In genomic region chr2:131911341-131911740, GRCm38 (mm10) we compare ENCODE assay signal across 9 mouse cellular contexts. TPM values are rescaled to one million over a fixed set of nuclear protein-coding genes. Genes with fewer than 3 reads are reported as not detected.
A peak's percentile ranks its signal among the peaks of the same experiment; 100 is the strongest.
DNase-seq lines count a peak whose midpoint lies in the region; ATAC-seq and TF ChIP-seq lines count a peak whose summit lies in the region.
"Had no signal": no experiment of that assay in that cellular context is flagged by ENCODE, and none has a peak within 500 bp of the region (broad histone marks: within the 10 kb centered on the region; RNA-seq: fewer than 3 reads in every experiment).

No protein-coding gene starts in this region.

- H3K27ac ChIP-seq in kidney, embryonic 14.5 days (ENCODE audit: low read depth, low read length): no peak overlapping the region
- peak overlapping the region; percentile 98; the same call in 1 of the 2 replicates for H3K27ac ChIP-seq in forebrain, postnatal 0 days (ENCODE audit: low read depth, low read length)
- H3K27ac ChIP-seq: limb, embryonic 15.5 days had no signal

- H3K27me3 ChIP-seq in kidney, embryonic 14.5 days (ENCODE audit: control insufficient read depth, insufficient read depth, low read length): no peaks in the 10 kb centered on the region
- no peaks in the 10 kb centered on the region for H3K27me3 ChIP-seq in forebrain, postnatal 0 days (ENCODE audit: insufficient read depth, low read length)
- no peaks in the 10 kb centered on the region for H3K27me3 ChIP-seq in myocyte (ENCODE audit: control insufficient read depth, insufficient read depth, insufficient read length)
- H3K27me3 ChIP-seq: limb, embryonic 15.5 days had no signal

- H3K9me3 ChIP-seq in kidney, embryonic 14.5 days (ENCODE audit: control insufficient read depth, low read length): no peaks in the 10 kb centered on the region
- no peaks in the 10 kb centered on the region for H3K9me3 ChIP-seq in forebrain, postnatal 0 days (ENCODE audit: low read length)
- H3K9me3 ChIP-seq: limb, embryonic 15.5 days had no signal

- TF ChIP-seq CTCF in forebrain, postnatal 0 days (IDR thresholded peaks at IDR 0.05; ENCODE audit: low read depth): no peak

- H3K36me3 ChIP-seq in kidney, embryonic 14.5 days (ENCODE audit: control insufficient read depth, insufficient read depth, low read length): no peaks in the 10 kb centered on the region
- H3K36me3 ChIP-seq in forebrain, postnatal 0 days (ENCODE audit: insufficient read depth): peaks cover 6% of the 10 kb centered on the region
- peaks cover 20% of the 10 kb centered on the region for H3K36me3 ChIP-seq in myocyte (ENCODE audit: control insufficient read depth, insufficient read depth)
- H3K36me3 ChIP-seq: limb, embryonic 15.5 days had no signal

- H3K9ac ChIP-seq in kidney, embryonic 14.5 days (ENCODE audit: low read depth, low read length): no peak overlapping the region
- peak overlapping the region; percentile 91 for H3K9ac ChIP-seq in forebrain, postnatal 0 days
- H3K9ac ChIP-seq: limb, embryonic 15.5 days had no signal

- H3ac ChIP-seq in myocyte (ENCODE audit: control insufficient read depth, insufficient read length): no peak overlapping the region

- H3K4me2 ChIP-seq in kidney, embryonic 14.5 days (replicated peaks; ENCODE audit: low read depth, low read length): peak overlapping the region; percentile 76; the same call in 1 of the 2 replicates
- H3K4me2 ChIP-seq in forebrain, postnatal 0 days (ENCODE audit: low read depth): peak overlapping the region; percentile 68
- H3K4me2 ChIP-seq in myocyte (ENCODE audit: low read depth): peak overlapping the region; percentile 86

- no peak for ATAC-seq in kidney, embryonic 14.5 days (ENCODE audit: low FRiP score, low TSS enrichment)
- ATAC-seq in forebrain, postnatal 0 days: no peak

- TF ChIP-seq POLR2A in myocyte (IDR thresholded peaks at IDR 0.05; ENCODE audit: insufficient read length, low read depth): no peak

- peaks cover 59% of the 10 kb centered on the region for H3K79me2 ChIP-seq in myocyte (ENCODE audit: control insufficient read depth, insufficient read depth)

- WGBS in kidney, embryonic 14.5 days: 20% methylated on average over 4 of the region's 4 CpGs
- WGBS in forebrain, postnatal 0 days: 16% methylated on average over 4 of the region's 4 CpGs

- no peak overlapping the region for H3K4me3 ChIP-seq in kidney, embryonic 14.5 days (ENCODE audit: low read length)
- H3K4me3 ChIP-seq in forebrain, postnatal 0 days (ENCODE audit: low read depth, low read length): peak overlapping the region; percentile 81
- H3K4me3 ChIP-seq in myocyte: peak overlapping the region; percentile 59

- no peaks in the 10 kb centered on the region for H3K4me1 ChIP-seq in kidney, embryonic 14.5 days (ENCODE audit: control insufficient read depth, insufficient read depth, low read length)
- H3K4me1 ChIP-seq in forebrain, postnatal 0 days (ENCODE audit: insufficient read depth): peaks cover 19% of the 10 kb centered on the region

- no peak for DNase-seq in kidney, postnatal 25 days
- peak; percentile 65 for DNase-seq in cerebellum, adult 8-10 months
- peak; percentile 21 for DNase-seq in forebrain, postnatal 0 days
- no peak for DNase-seq in spleen, postnatal 36 days (ENCODE audit: low spot score in 2 of 2)
- no peak for DNase-seq in right cerebral cortex, adult 18-20 months
- DNase-seq in layer of hippocampus, postnatal 36 days: no peak

TF ChIP-seq in myocyte, 11 proteins besides CTCF, POLR2A, EP300 and RAD21:
- TF ChIP-seq SRF (IDR thresholded peaks at IDR 0.05; ENCODE audit: control insufficient read depth, insufficient read length, low read depth) (no peak), E2F4 (IDR thresholded peaks at IDR 0.05; ENCODE audit: insufficient read depth) (no peak), TCF12 (IDR thresholded peaks at IDR 0.05; ENCODE audit: insufficient read depth, poor library complexity, severe bottlenecking) (no peak), REST (IDR thresholded peaks at IDR 0.05; ENCODE audit: insufficient read depth, insufficient read length) (no peak), POLR2AphosphoS2 (IDR thresholded peaks at IDR 0.05; ENCODE audit: insufficient read length, low read depth) (no peak), MYOG (IDR thresholded peaks at IDR 0.05; ENCODE audit: control insufficient read depth in 1 of 3, insufficient read depth in 1 of 3, insufficient read length in 2 of 3, low read depth in 2 of 3) (no peak)

RNA-seq across cellular contexts. Expression of gene Prn, which starts 1.6 kb away (rescaled TPM):
- polyA plus RNA-seq in kidney, embryonic 14.5 days (2014; fragmentation: Nextera tagmentation; extraction: Ambion mirVana): not detected in 2 replicates
- total RNA-seq in forebrain, postnatal 0 days (2014; rRNA removed): 0.76 TPM in 1 of 2 replicates, not detected in the other
- polyA plus RNA-seq in forebrain, postnatal 0 days (2015; fragmentation: Nextera tagmentation; extraction: Ambion mirVana): 0.33 TPM in 1 of 2 replicates, not detected in the other
- polyA plus RNA-seq in myocyte (2012; fragmentation: generic; extraction: Trizol): 0.10 TPM
- total RNA-seq in layer of hippocampus, postnatal 36 days (2021): not detected
- polyA plus RNA-seq: limb, embryonic 15.5 days had no signal

RNA-seq across cellular contexts. Expression of gene Prnp, which starts 1.6 kb away (rescaled TPM):
- 23.1 and 23.9 TPM in 2 replicates for polyA plus RNA-seq in kidney, embryonic 14.5 days (2014; fragmentation: Nextera tagmentation; extraction: Ambion mirVana)
- total RNA-seq in forebrain, postnatal 0 days (2014; rRNA removed): 352 and 356 TPM in 2 replicates
- 353 and 423 TPM in 2 replicates for polyA plus RNA-seq in forebrain, postnatal 0 days (2015; fragmentation: Nextera tagmentation; extraction: Ambion mirVana)
- polyA plus RNA-seq in myocyte (2012; fragmentation: generic; extraction: Trizol): 133 TPM
- total RNA-seq in layer of hippocampus, postnatal 36 days (2021): 100 to 1,000 TPM; 922 to 985 TPM

RNA-seq across cellular contexts. Expression of gene Prnd, which starts 39.3 kb away (rescaled TPM):
- 17.6 and 17.9 TPM in 2 replicates for polyA plus RNA-seq in kidney, embryonic 14.5 days (2014; fragmentation: Nextera tagmentation; extraction: Ambion mirVana)
- 3.5 and 4.4 TPM in 2 replicates for total RNA-seq in forebrain, postnatal 0 days (2014; rRNA removed)
- 6.0 and 6.2 TPM in 2 replicates for polyA plus RNA-seq in forebrain, postnatal 0 days (2015; fragmentation: Nextera tagmentation; extraction: Ambion mirVana)
- not detected for polyA plus RNA-seq in myocyte (2012; fragmentation: generic; extraction: Trizol)
- under 1 TPM; 0.13 to 0.25 TPM for total RNA-seq in layer of hippocampus, postnatal 36 days (2021)

RNA-seq across cellular contexts. Expression of gene Erv3, which starts 51.8 kb away (rescaled TPM):
- polyA plus RNA-seq in kidney, embryonic 14.5 days (2014; fragmentation: Nextera tagmentation; extraction: Ambion mirVana): not detected in 2 replicates
- not detected in 2 replicates for total RNA-seq in forebrain, postnatal 0 days (2014; rRNA removed)
- polyA plus RNA-seq in forebrain, postnatal 0 days (2015; fragmentation: Nextera tagmentation; extraction: Ambion mirVana): 0.06 TPM in 1 of 2 replicates, not detected in the other
- 0.01 TPM for polyA plus RNA-seq in myocyte (2012; fragmentation: generic; extraction: Trizol)
- under 1 TPM; 0.18 to 0.22 TPM for total RNA-seq in layer of hippocampus, postnatal 36 days (2021)
- polyA plus RNA-seq: limb, embryonic 15.5 days had no signal

Comparison
In these comparisons a context has a peak if more than half of its experiments do, and no peak if none do; other contexts are left out.
1. DNase-seq: peak in cerebellum, adult 8-10 months (single experiment) and forebrain, postnatal 0 days (single experiment); none in kidney, postnatal 25 days (0 of 2), spleen, postnatal 36 days (0 of 2), right cerebral cortex, adult 18-20 months (single experiment) and layer of hippocampus, postnatal 36 days (0 of 2).
2. Peak in every context shown above with its lines, with median percentiles within 50 percentile points of each other: H3K4me2 ChIP-seq.